Mouse (Mus musculus): ENCODE data around the gene Gm3233. TPM values are rescaled to one million over a fixed set of nuclear protein-coding genes. Genes with fewer than 3 reads are reported as not detected.
"Not testable (repeated sequence)": the region's sequence is repeated elsewhere in the genome, so short reads cannot be mapped to it uniquely, and the experiment has no call there.

Gene Gm3233
- total RNA-seq, 2 experiments from 2014 or later = not detected

DNA sequence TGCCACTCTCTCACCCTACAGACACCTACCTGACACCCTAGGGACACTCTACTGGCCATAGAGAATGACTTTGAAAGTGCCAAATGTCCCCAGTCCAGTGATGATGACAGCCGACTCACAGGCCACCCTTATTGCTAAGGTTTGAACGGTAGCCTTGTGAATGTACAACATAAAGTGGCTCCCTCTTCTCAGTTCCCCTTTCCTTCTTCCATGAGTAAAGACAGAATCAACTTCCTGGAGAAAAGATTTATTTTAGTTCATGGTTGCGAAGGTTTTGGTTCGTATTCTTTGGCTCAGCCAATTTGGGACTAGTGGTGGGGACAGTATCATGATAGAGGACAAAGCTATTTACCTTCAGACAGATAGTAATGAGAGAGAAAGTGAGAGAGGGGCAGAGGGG is 20.6 kb downstream of the Gm3233 start:
- intact Hi-C loops (cut with DNase I) = no loop called here
- DNase-seq (ENCODE audit: extremely low spot score in 1 of 2, low spot score in 2 of 2) = no peak

DNA sequence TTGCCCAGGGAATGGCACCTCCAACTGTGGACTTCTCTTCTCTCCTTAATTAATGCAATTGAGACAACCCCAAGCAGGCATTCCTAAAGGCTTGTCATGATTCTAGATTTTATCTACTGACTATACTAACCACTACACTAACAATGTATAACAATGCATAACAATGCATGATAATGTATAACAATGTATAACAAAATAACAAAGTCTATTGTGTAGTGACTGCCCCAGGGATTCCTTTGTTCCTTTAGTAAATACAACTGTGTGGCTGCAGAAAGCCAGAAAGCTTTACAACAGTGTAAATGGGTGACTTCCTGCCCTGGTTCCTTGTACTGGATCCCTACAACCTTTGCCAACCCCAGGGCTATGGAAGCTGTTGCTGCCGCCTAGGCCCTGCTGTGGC is 23.6 kb downstream of the Gm3233 start:
- intact Hi-C loops (cut with DNase I) = no loop called here

DNA sequence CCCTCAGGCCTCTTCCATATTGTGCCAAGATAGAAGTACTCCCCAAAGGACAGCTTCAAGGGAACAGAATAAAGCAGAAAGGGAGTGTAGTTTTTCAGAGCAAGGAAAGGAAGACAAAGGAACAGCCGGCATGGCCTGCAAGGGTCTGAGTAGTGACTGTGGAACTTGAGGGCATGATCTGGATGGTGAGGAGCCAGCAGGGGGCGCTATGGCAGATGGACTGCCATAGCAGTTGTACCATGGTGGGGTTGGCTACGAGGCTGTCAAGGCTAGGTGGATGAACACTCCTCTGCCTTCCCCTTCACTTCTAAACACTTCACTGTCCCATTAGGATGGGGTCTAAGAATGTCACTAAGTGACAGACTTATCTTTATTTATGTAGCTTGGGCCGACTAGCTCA is 30.2 kb downstream of the Gm3233 start:
- intact Hi-C loops (cut with DNase I) = no loop called here
- DNase-seq (ENCODE audit: extremely low spot score in 1 of 2, low spot score in 2 of 2) = no peak

More for the DNA sequence above, 23.6 kb downstream of the Gm3233 start:
- DNase-seq (ENCODE audit: extremely low spot score in 1 of 2, low spot score in 2 of 2) = no peak

DNA sequence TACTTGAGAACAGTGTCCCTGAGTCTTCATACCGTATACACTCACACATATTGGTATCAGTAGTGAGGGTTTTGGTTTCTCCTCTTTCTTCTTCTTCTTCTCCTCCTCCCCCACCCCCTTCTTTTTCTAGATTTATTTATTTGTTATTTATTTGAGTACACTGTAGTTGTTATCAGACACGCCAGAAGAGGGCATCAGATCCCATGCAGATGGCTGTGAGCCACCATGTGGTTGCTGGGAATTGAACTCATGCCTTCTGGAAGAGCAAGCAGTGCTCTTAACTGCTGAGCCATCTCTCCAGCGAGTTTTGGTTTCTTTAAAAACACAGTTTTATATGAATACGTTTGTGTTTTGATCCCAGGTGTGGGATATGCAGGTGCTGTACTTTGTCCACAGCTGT is 31.2 kb downstream of the Gm3233 start:
- DNase-seq (ENCODE audit: extremely low spot score in 1 of 2, low spot score in 2 of 2) = no peak
- intact Hi-C loops (cut with DNase I) = no loop called here

DNA sequence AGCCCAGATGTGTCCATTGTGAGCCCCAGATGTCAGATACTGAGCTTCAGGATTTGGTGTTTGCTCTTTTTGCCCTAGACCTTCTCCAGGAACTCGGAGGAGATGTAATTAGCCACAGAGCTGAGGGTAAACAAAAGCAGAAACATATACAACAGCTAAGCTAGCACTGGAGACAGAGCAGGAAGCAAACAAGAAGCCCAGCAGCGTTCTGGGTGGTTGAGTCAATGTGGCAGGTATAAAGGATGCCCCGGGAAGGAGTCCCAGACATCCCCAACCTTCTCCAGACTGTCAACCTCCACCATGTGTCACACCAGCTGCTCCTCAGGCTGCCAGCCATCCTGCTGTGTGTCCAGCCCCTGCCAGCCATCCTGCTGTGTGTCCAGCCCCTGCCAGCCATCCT is 33.3 kb downstream of the Gm3233 start, which contains the start of gene Gm10100:
Gene Gm10100 (plus strand): TSS at position 301 of the 400 bp plus-strand sequence.
- intact Hi-C loops (cut with DNase I) = no loop called here
- no peak for DNase-seq (ENCODE audit: extremely low spot score in 1 of 2, low spot score in 2 of 2)

DNA sequence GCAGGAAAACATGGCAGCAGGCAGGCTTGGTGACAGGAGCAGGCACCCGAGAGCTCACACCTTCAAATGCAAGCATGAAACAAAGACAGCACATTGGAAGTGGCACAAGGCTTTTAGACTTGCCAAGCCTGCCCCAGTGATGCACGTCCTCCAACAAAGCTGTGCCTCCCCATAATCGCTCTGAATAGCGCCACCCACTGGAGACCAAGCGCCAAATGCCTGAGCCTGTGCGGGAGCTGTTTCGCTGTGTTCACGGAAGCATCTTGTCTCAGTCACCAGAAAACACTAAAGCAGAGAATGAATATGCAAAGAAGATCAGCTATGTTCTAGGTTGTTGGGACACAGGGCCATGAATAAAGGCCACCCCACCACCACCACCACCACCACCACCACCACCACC is 34.6 kb downstream of the Gm3233 start:
- no peak for DNase-seq (ENCODE audit: extremely low spot score in 1 of 2, low spot score in 2 of 2)
- intact Hi-C loops (cut with DNase I) = no loop called here

DNA sequence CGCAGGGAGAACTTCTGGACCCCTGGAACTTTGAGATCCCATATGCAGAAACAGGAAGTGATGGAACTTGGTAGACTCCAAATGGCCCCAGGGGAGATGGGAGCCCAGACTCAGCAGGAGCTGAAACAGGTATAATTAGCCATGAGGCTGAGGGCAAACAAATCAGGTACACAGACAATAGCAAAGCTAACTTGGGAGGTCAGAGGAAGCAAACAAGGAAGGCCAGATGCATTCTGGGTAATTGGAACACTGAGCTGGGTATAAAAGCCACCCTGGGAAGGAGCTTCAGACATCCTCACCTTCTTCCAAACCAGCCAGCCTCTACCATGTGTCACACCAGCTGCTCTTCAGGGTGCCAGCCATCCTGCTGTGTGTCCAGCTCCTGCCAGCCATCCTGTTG is 39.2 kb downstream of the Gm3233 start, which contains the start of gene Krtap12-1:
Gene Krtap12-1 (plus strand): TSS at position 301 of the 400 bp plus-strand sequence.
- DNase-seq (ENCODE audit: extremely low spot score in 1 of 2, low spot score in 2 of 2); intact Hi-C loops (cut with DNase I): not testable (repeated sequence)

DNA sequence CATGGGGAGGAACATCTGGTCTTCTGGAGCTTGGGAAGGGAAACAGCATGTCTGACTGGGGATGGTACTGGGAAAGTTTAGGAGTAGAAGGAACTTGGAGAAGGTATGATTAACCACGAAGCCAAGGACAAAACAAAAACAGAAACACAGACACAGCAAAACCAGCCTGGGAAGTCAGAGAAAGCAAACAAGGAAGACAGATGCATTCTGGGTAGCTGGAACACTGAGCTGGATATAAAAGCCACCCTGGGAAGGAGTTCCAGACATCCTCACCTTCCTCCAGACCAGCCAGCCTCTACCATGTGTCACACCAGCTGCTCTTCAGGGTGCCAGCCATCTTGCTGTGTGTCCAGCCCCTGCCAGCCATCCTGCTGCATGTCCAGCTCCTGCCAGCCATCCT is 44.0 kb downstream of the Gm3233 start, which contains the start of gene Gm10142:
Gene Gm10142 (plus strand): TSS at position 301 of the 400 bp plus-strand sequence.
- no peak for DNase-seq (ENCODE audit: extremely low spot score in 1 of 2, low spot score in 2 of 2)
- intact Hi-C loops (cut with DNase I) = no loop called here

DNA sequence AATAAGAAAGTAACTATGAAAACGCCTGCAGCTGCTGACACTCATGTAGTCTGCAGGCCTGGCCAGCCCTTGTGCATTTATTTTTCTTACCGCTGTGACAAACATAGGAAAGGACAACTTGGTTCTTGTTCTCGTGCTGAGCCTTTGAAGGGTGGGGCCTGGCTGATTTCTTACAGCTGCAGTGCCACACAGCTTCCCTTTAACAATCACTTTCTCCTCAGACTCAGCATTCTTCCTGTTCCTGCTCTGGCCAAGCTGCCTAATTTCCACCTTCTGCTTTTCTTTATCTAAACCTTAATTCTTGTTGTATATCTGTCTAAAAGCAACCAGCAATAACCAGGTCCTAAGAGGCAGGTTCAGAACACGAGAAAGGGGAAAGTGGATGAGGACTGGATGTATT is 45.7 kb downstream of the Gm3233 start:
- DNase-seq (ENCODE audit: extremely low spot score in 1 of 2, low spot score in 2 of 2) = no peak
- intact Hi-C loops (cut with DNase I) = no loop called here

DNA sequence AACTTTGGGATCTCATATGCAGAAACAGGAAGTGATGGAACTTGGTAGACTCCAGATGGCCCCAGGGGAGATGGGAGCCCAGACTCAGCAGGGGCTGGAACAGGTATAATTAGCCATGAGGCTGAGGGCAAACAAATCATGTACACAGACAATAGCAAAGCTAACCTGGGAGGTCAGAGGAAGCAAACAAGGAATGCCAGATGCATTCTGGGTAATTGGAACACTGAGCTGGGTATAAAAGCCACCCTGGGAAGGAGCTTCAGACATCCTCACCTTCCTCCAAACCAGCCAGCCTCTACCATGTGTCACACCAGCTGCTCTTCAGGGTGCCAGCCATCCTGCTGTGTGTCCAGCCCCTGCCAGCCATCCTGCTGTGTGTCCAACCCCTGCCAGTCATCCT is 48.3 kb downstream of the Gm3233 start, which contains the start of gene Gm10024:
Gene Gm10024 (plus strand): TSS at position 301 of the 400 bp plus-strand sequence.
- intact Hi-C loops (cut with DNase I); DNase-seq (ENCODE audit: extremely low spot score in 1 of 2, low spot score in 2 of 2): not testable (repeated sequence)

DNA sequence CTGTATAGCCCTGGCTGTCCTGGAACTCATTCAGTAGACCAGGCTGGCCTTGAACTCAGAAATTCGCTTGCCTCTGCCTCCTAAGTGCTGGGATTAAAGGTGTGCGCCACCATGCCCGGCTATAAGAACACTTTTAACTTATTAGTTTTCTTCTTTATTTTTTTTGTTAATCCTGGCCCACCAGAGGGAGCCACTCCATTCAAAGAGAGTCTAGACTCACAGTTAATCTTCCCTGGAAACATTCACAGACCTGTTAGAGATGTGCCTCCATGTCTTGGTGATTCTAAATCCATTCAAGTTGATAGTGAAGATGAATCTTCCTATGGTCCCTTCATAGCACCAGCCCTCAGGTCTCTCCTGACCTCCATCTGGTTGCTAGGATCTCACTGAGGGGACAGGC is 49.7 kb downstream of the Gm3233 start:
- no peak for DNase-seq (ENCODE audit: extremely low spot score in 1 of 2, low spot score in 2 of 2)
- intact Hi-C loops (cut with DNase I) = no loop called here

Other genes with a start within 250 kb of the Gm3233 start
- 10 to 100 TPM; 31.2 to 32.0 TPM for gene Fam207a, start 243.9 kb downstream of the Gm3233 start, total RNA-seq (2021)
- 1 to 10 TPM; 2.0 to 2.4 TPM for gene Itgb2, start 229.4 kb downstream of the Gm3233 start, total RNA-seq (2021)
- gene Pttg1ip, start 178.0 kb downstream of the Gm3233 start, total RNA-seq (2021) = 10 to 100 TPM; 59.2 to 66.9 TPM
- gene Sumo3, start 153.6 kb downstream of the Gm3233 start, total RNA-seq (2021) = 100 to 1,000 TPM; 142 to 154 TPM
- gene Gm49325, start 153.5 kb downstream of the Gm3233 start, total RNA-seq (2021) = 10 to 100 TPM; 18.5 to 22.8 TPM
- gene Ube2g2, start 137.4 kb downstream of the Gm3233 start, total RNA-seq (2021) = 10 to 100 TPM; 32.6 to 39.9 TPM
- gene Tspear, start 73.1 kb downstream of the Gm3233 start, total RNA-seq (2021) = under 1 TPM in 1 of 2 experiments, not detected in 1; 0.18 TPM
- not detected for gene Gm19402, start 68.9 kb downstream of the Gm3233 start, total RNA-seq (2021)
- gene Gm9508, start 62.4 kb downstream of the Gm3233 start, total RNA-seq (2021) = not detected
- gene Gm10272, start 53.1 kb downstream of the Gm3233 start, total RNA-seq (2021) = not detected
- gene Gm10024, start 48.2 kb downstream of the Gm3233 start, total RNA-seq (2021) = not detected
- not detected for gene Gm10142, start 43.9 kb downstream of the Gm3233 start, total RNA-seq (2021)
- not detected for gene Krtap12-1, start 39.1 kb downstream of the Gm3233 start, total RNA-seq (2021)
- gene Gm10100, start 33.2 kb downstream of the Gm3233 start, total RNA-seq (2021) = not detected
- not detected for gene Gm18596, start 17.0 kb downstream of the Gm3233 start, total RNA-seq (2021)
- not detected for gene Gm9736, start 8.3 kb downstream of the Gm3233 start, total RNA-seq (2021)
- not detected for gene Gm3238, start 11.6 kb upstream of the Gm3233 start, total RNA-seq (2021)
- gene Gm7138, start 17.3 kb upstream of the Gm3233 start, total RNA-seq (2021) = not detected
- not detected for gene Gm3250, start 22.9 kb upstream of the Gm3233 start, total RNA-seq (2021)
- gene Gm7137, start 28.5 kb upstream of the Gm3233 start, total RNA-seq (2021) = not detected
- gene Gm9639, start 35.4 kb upstream of the Gm3233 start, total RNA-seq (2021) = not detected
- gene Gm19668, start 39.5 kb upstream of the Gm3233 start, total RNA-seq (2021) = not detected
- gene Gm9507, start 52.2 kb upstream of the Gm3233 start, total RNA-seq (2021) = not detected
- gene Gm2696, start 55.0 kb upstream of the Gm3233 start, total RNA-seq (2021) = not detected
- not detected for gene Krtap10-4, start 67.4 kb upstream of the Gm3233 start, total RNA-seq (2021)
- not detected for gene Krtap10-10, start 76.3 kb upstream of the Gm3233 start, total RNA-seq (2021)
- not detected for gene Gm36176, start 87.1 kb upstream of the Gm3233 start, total RNA-seq (2021)
- gene Gm10318, start 93.2 kb upstream of the Gm3233 start, total RNA-seq (2021) = not detected
- not detected for gene Gm3285, start 102.3 kb upstream of the Gm3233 start, total RNA-seq (2021)
- 10 to 100 TPM; 31.7 to 33.5 TPM for gene Lrrc3, start 142.9 kb upstream of the Gm3233 start, total RNA-seq (2021)
- gene Trpm2, start 210.9 kb upstream of the Gm3233 start, total RNA-seq (2021) = 10 to 100 TPM; 27.4 to 29.6 TPM
- 10 to 100 TPM; 31.9 to 37.4 TPM for gene 1810043G02Rik, start 218.8 kb upstream of the Gm3233 start, total RNA-seq (2021)

Data from left cerebral cortex, postnatal 10 days (tissue).